Mouse (Mus musculus) liver, embryonic 15.5 days (tissue): Measurements from ENCODE around the gene Esm1. TPM values are rescaled to one million over a fixed set of nuclear protein-coding genes. Genes with fewer than 3 reads are reported as not detected.
"Not testable (repeated sequence)": the region's sequence is repeated elsewhere in the genome, so short reads cannot be mapped to it uniquely, and the experiment has no call there.

Experiments used
- ATAC-seq: fragments of 200-750 bp; cut with Nextera tagmentation; 2 replicates; pipeline ENCODE4 v1.8.0; 2017; ENCODE audit warnings: moderate number of reproducible peaks, mild to moderate bottlenecking, moderate library complexity; ENCODE audit not compliant: insufficient read depth
- H3K27ac ChIP-seq: fragments of 300-500 bp; sonication (generic); replicated peaks from 2 replicates; pipeline ENCODE4 v1.5.1; 2015; ENCODE audit warnings: mild to moderate bottlenecking, inconsistent platforms
- H3K27me3 ChIP-seq: fragments of 300-500 bp; sonication (generic); 2 replicates; pipeline ENCODE4 v1.6.1; 2015; ENCODE audit warnings: mild to moderate bottlenecking, inconsistent platforms
- H3K36me3 ChIP-seq: fragments of 300-500 bp; sonication (generic); replicated peaks from 2 replicates; pipeline ENCODE4 v1.6.1; 2015; ENCODE audit warnings: moderate library complexity, mild to moderate bottlenecking, inconsistent platforms
- H3K4me1 ChIP-seq: fragments of 300-500 bp; sonication (generic); replicated peaks from 2 replicates; pipeline ENCODE4 v1.6.1; 2015; ENCODE audit warnings: inconsistent platforms
- H3K4me2 ChIP-seq: fragments of 300-500 bp; sonication (generic); 2 replicates; pipeline ENCODE4 v1.6.1; 2015; ENCODE audit warnings: moderate library complexity, mild to moderate bottlenecking, inconsistent platforms
- H3K4me3 ChIP-seq: fragments of 300-500 bp; sonication (generic); replicated peaks from 2 replicates; pipeline ENCODE4 v1.5.1; 2015; ENCODE audit warnings: mild to moderate bottlenecking, inconsistent platforms
- H3K9ac ChIP-seq: fragments of 300-500 bp; sonication (generic); 2 replicates; pipeline ENCODE4 v1.6.1; 2015; ENCODE audit warnings: moderate library complexity, mild to moderate bottlenecking, inconsistent platforms
- H3K9me3 ChIP-seq: fragments of 300-500 bp; sonication (generic); replicated peaks from 2 replicates; pipeline ENCODE4 v1.6.1; 2016; ENCODE audit warnings: inconsistent platforms
- WGBS: fragments of 180-500 bp; shearing (Covaris S2); methylation state at CpG from one replicate; pipeline ENCODE4 v1.1.7; 2015; ENCODE audit warnings: mixed read lengths; ENCODE audit not compliant: insufficient replicate concordance; 5-methylcytosine and 5-hydroxymethylcytosine counted together
- polyA plus RNA-seq: library from polyadenylated mRNA; unstranded; fragments of >200 nt; fragmentation: Nextera tagmentation; extraction: Ambion mirVana; gene quantifications from 2 replicates; pipeline ENCODE4 v1.2.1, GENCODE M21; 2015

Esm1 gene
- polyA plus RNA-seq, 1 experiment from 2014 or later: 0.58 TPM

GRCm38 (mm10) chr13:113227666-113228463 is 18.4 kb downstream of the Esm1 start:
- 68% methylated on average over 17 of the region's 17 CpGs for WGBS
- Histone ChIP-seq H3K36me3 (no peaks in the 10 kb centered on the region), H3K4me1 (no peaks in the 10 kb centered on the region), H3K27ac (no peak overlapping the region), H3K27me3 (peaks cover 3% of the 10 kb centered on the region; the same call in 1 of the 2 replicates), H3K4me3 (no peak overlapping the region), H3K9ac (no peak overlapping the region), H3K9me3 (no peaks in the 10 kb centered on the region), H3K4me2 (no peak overlapping the region)
- no peak for ATAC-seq

- Histone ChIP-seq H3K4me1 (no peaks in the 10 kb centered on the region), H3K4me2 (no peak overlapping the region), H3K9me3 (no peaks in the 10 kb centered on the region), H3K36me3 (no peaks in the 10 kb centered on the region), H3K27me3 (no peaks in the 10 kb centered on the region), H3K9ac (no peak overlapping the region), H3K27ac (no peak overlapping the region), H3K4me3 (no peak overlapping the region)
- 26% methylated on average over 6 of the region's 6 CpGs for WGBS
- ATAC-seq: no peak
Measured at GRCm38 (mm10) chr13:113242129-113242528, 32.7 kb downstream of the Esm1 start.

- no peak overlapping the region for H3K4me2 ChIP-seq
- H3K4me3 ChIP-seq: no peak overlapping the region
- no peak overlapping the region for H3K27ac ChIP-seq
- no peaks in the 10 kb centered on the region for H3K27me3 ChIP-seq
- no peaks in the 10 kb centered on the region for H3K36me3 ChIP-seq
- no peaks in the 10 kb centered on the region for H3K4me1 ChIP-seq
- WGBS: 60% methylated on average over 8 of the region's 8 CpGs
- no peaks in the 10 kb centered on the region for H3K9me3 ChIP-seq
- H3K9ac ChIP-seq: no peak overlapping the region
- no peak for ATAC-seq
Measured at GRCm38 (mm10) chr13:113245025-113245424, 35.6 kb downstream of the Esm1 start.

GRCm38 (mm10) chr13:113252580-113252979 is 43.1 kb downstream of the Esm1 start:
- H3K9ac ChIP-seq, ATAC-seq, H3K36me3 ChIP-seq, H3K4me3 ChIP-seq, H3K4me2 ChIP-seq, H3K27ac ChIP-seq, H3K9me3 ChIP-seq, H3K27me3 ChIP-seq, H3K4me1 ChIP-seq: not testable (repeated sequence)
- WGBS: 68% methylated on average over 7 of the region's 7 CpGs

- no peak overlapping the region for H3K4me2 ChIP-seq
- no peaks in the 10 kb centered on the region for H3K4me1 ChIP-seq
- no peak overlapping the region for H3K4me3 ChIP-seq
- 49% methylated on average over 2 of the region's 2 CpGs for WGBS
- no peak overlapping the region for H3K27ac ChIP-seq
- H3K36me3 ChIP-seq: no peaks in the 10 kb centered on the region
- H3K9me3 ChIP-seq: no peaks in the 10 kb centered on the region
- ATAC-seq: no peak
- H3K27me3 ChIP-seq: no peaks in the 10 kb centered on the region
- H3K9ac ChIP-seq: no peak overlapping the region
Measured at GRCm38 (mm10) chr13:113256766-113257165, 47.3 kb downstream of the Esm1 start.

GRCm38 (mm10) chr13:113257190-113257589 is 47.7 kb downstream of the Esm1 start:
- no peaks in the 10 kb centered on the region for H3K36me3 ChIP-seq
- H3K9me3 ChIP-seq: no peaks in the 10 kb centered on the region
- no peak overlapping the region for H3K27ac ChIP-seq
- 34% methylated on average over 5 of the region's 5 CpGs for WGBS
- H3K4me2 ChIP-seq: no peak overlapping the region
- no peak overlapping the region for H3K9ac ChIP-seq
- no peak for ATAC-seq
- H3K27me3 ChIP-seq: no peaks in the 10 kb centered on the region
- H3K4me1 ChIP-seq: no peaks in the 10 kb centered on the region
- H3K4me3 ChIP-seq: no peak overlapping the region

GRCm38 (mm10) chr13:113259237-113259636 is 49.8 kb downstream of the Esm1 start:
- Histone ChIP-seq H3K9me3 (no peaks in the 10 kb centered on the region), H3K4me3 (no peak overlapping the region), H3K4me1 (no peaks in the 10 kb centered on the region), H3K36me3 (no peaks in the 10 kb centered on the region), H3K27me3 (no peaks in the 10 kb centered on the region), H3K4me2 (no peak overlapping the region), H3K9ac (no peak overlapping the region), H3K27ac (no peak overlapping the region)
- 61% methylated on average over 5 of the region's 5 CpGs for WGBS
- ATAC-seq: no peak

- H3K9me3 ChIP-seq: no peaks in the 10 kb centered on the region
- WGBS: 45% methylated on average over 12 of the region's 12 CpGs
- no peaks in the 10 kb centered on the region for H3K36me3 ChIP-seq
- H3K27ac ChIP-seq: no peak overlapping the region
- H3K4me1 ChIP-seq: no peaks in the 10 kb centered on the region
- H3K4me2 ChIP-seq: no peak overlapping the region
- no peaks in the 10 kb centered on the region for H3K27me3 ChIP-seq
- no peak overlapping the region for H3K9ac ChIP-seq
- H3K4me3 ChIP-seq: no peak overlapping the region
- no peak for ATAC-seq
Measured at GRCm38 (mm10) chr13:113262822-113263221, 53.4 kb downstream of the Esm1 start.

GRCm38 (mm10) chr13:113265257-113265656 is 55.8 kb downstream of the Esm1 start:
- 17% methylated on average over 13 of the region's 13 CpGs for WGBS
- ATAC-seq: no peak

GRCm38 (mm10) chr13:113266495-113266951 is 57.1 kb downstream of the Esm1 start:
- no peak overlapping the region for H3K9ac ChIP-seq
- H3K36me3 ChIP-seq: no peaks in the 10 kb centered on the region
- no peak for ATAC-seq
- no peak overlapping the region for H3K4me3 ChIP-seq
- H3K27ac ChIP-seq: no peak overlapping the region
- no peaks in the 10 kb centered on the region for H3K9me3 ChIP-seq
- no peaks in the 10 kb centered on the region for H3K4me1 ChIP-seq
- no peaks in the 10 kb centered on the region for H3K27me3 ChIP-seq
- WGBS: 18% methylated on average over 9 of the region's 9 CpGs
- H3K4me2 ChIP-seq: no peak overlapping the region

More at GRCm38 (mm10) chr13:113265257-113265656, 55.8 kb downstream of the Esm1 start:
- Histone ChIP-seq H3K27ac (no peak overlapping the region), H3K4me2 (no peak overlapping the region), H3K36me3 (no peaks in the 10 kb centered on the region), H3K4me1 (no peaks in the 10 kb centered on the region), H3K4me3 (no peak overlapping the region), H3K9ac (no peak overlapping the region), H3K27me3 (no peaks in the 10 kb centered on the region), H3K9me3 (no peaks in the 10 kb centered on the region)

- no peak overlapping the region for H3K4me3 ChIP-seq
- H3K4me2 ChIP-seq: no peak overlapping the region
- H3K9ac ChIP-seq: no peak overlapping the region
- no peak for ATAC-seq
- no peaks in the 10 kb centered on the region for H3K4me1 ChIP-seq
- 21% methylated on average over 3 of the region's 3 CpGs for WGBS
- no peaks in the 10 kb centered on the region for H3K36me3 ChIP-seq
- H3K9me3 ChIP-seq: no peaks in the 10 kb centered on the region
- H3K27ac ChIP-seq: no peak overlapping the region
- H3K27me3 ChIP-seq: no peaks in the 10 kb centered on the region
Measured at GRCm38 (mm10) chr13:113267204-113267603, 57.7 kb downstream of the Esm1 start.
